Mouse (Mus musculus): ENCODE data around the gene Tfap2c. TPM values are rescaled to one million over a fixed set of nuclear protein-coding genes. Genes with fewer than 3 reads are reported as not detected.

Tfap2c gene
- polyA plus RNA-seq, 1 experiment from 2014 or later: 0.30 TPM

Other genes starting within 250 kb of the Tfap2c start
- 24.1 and 26.6 TPM in 2 replicates for gene Fam210b, start 204.0 kb upstream of the Tfap2c start, polyA plus RNA-seq (2014; fragmentation: Nextera tagmentation; extraction: Ambion mirVana)
- gene Aurka, start 179.1 kb upstream of the Tfap2c start, polyA plus RNA-seq (2014; fragmentation: Nextera tagmentation; extraction: Ambion mirVana): 112 and 115 TPM in 2 replicates
- 34.4 and 34.6 TPM in 2 replicates for gene Cstf1, start 178.9 kb upstream of the Tfap2c start, polyA plus RNA-seq (2014; fragmentation: Nextera tagmentation; extraction: Ambion mirVana)
- 0.89 and 0.94 TPM in 2 replicates for gene Cass4, start 155.8 kb upstream of the Tfap2c start, polyA plus RNA-seq (2014; fragmentation: Nextera tagmentation; extraction: Ambion mirVana)
- gene Rtf2, start 109.0 kb upstream of the Tfap2c start, polyA plus RNA-seq (2014; fragmentation: Nextera tagmentation; extraction: Ambion mirVana): 52.1 and 55.7 TPM in 2 replicates
- 0.80 and 0.87 TPM in 2 replicates for gene Gcnt7, start 91.0 kb upstream of the Tfap2c start, polyA plus RNA-seq (2014; fragmentation: Nextera tagmentation; extraction: Ambion mirVana)
- gene Fam209, start 77.1 kb upstream of the Tfap2c start, polyA plus RNA-seq (2014; fragmentation: Nextera tagmentation; extraction: Ambion mirVana): 0.24 and 0.68 TPM in 2 replicates

Measured in heart, embryonic 11.5 days (tissue).